Mouse (Mus musculus) testis, adult 2 months (tissue): ENCODE data around the gene Gstm4.

Source experiments
- CTCF ChIP-seq: fragments of 200-500 bp; IDR thresholded peaks from 2 replicates; pipeline ENCODE4 v1.5.1; 2012; ENCODE audit warnings: low read depth, mild to moderate bottlenecking, inconsistent platforms, low read length, moderate library complexity; ENCODE audit not compliant: control insufficient read depth, insufficient read depth, insufficient replicate concordance
- POLR2A ChIP-seq: fragments of 200-500 bp; IDR thresholded peaks from 2 replicates; pipeline ENCODE4 v1.6.1; 2012; ENCODE audit warnings: low read depth, mild to moderate bottlenecking, inconsistent platforms, low read length, moderate library complexity; ENCODE audit not compliant: control insufficient read depth

- TF ChIP-seq POLR2A, result no peak
- TF ChIP-seq CTCF, result no peak
Observed at GRCm38 (mm10) chr3:108082251-108082875, 37.7 kb upstream of the Gstm4 start.
